Mouse (Mus musculus): ENCODE results near the gene Olfr135. TPM values are rescaled to one million over a fixed set of nuclear protein-coding genes. Genes with fewer than 3 reads are reported as not detected.

Olfr135 gene
- not detected in 2 replicates for polyA plus RNA-seq (2011; ENCODE audit: insufficient read depth, insufficient read length, low replicate concordance, missing spikeins)

GRCm38 (mm10) chr17:38204035-38204434, at the start of gene Olfr135:
TSS of gene Olfr135 (plus strand) at chr17:38204335.
- WGBS, result 85% methylated on average over 1 of the region's 1 CpGs
- TF ChIP-seq CTCF (IDR thresholded peaks at IDR 0.05; ENCODE audit: control insufficient read depth, insufficient read depth, low read length) (no peak), POLR2A (IDR thresholded peaks at IDR 0.05; ENCODE audit: borderline replicate concordance, control insufficient read depth, low read depth, low read length) (no peak)
- Histone ChIP-seq H3K4me1 (ENCODE audit: control insufficient read depth, insufficient read depth, low read length) (no peaks in the 10 kb centered on the region), H3K27ac (ENCODE audit: control insufficient read depth, insufficient read depth, low read depth, low read length, poor library complexity) (no peak within 1 kb of the TSS), H3K4me3 (replicated peaks; ENCODE audit: control insufficient read depth, low read depth, low read length) (no peak within 1 kb of the TSS)

GRCm38 (mm10) chr17:38171088-38171487, 33.0 kb upstream of the Olfr135 start, which contains the start of gene Olfr134:
TSS of gene Olfr134 (plus strand) at chr17:38171388.
- WGBS, result 71% methylated on average over 3 of the region's 3 CpGs
- Histone ChIP-seq H3K4me3 (replicated peaks; ENCODE audit: control insufficient read depth, low read depth, low read length) (no peak within 1 kb of the TSS), H3K27ac (ENCODE audit: control insufficient read depth, insufficient read depth, low read depth, low read length, poor library complexity) (no peak within 1 kb of the TSS), H3K4me1 (ENCODE audit: control insufficient read depth, insufficient read depth, low read length) (no peaks in the 10 kb centered on the region)
- TF ChIP-seq CTCF (IDR thresholded peaks at IDR 0.05; ENCODE audit: control insufficient read depth, insufficient read depth, low read length), result no peak

Other genes starting within 250 kb of the Olfr135 start
- gene Olfr129, start 144.3 kb upstream of the Olfr135 start, polyA plus RNA-seq (2011; ENCODE audit: insufficient read depth, insufficient read length, low replicate concordance, missing spikeins), result not detected in 2 replicates
- gene Olfr130, start 140.4 kb upstream of the Olfr135 start, polyA plus RNA-seq (2011; ENCODE audit: insufficient read depth, insufficient read length, low replicate concordance, missing spikeins), result not detected in 2 replicates
- gene Olfr131, start 115.6 kb upstream of the Olfr135 start, polyA plus RNA-seq (2011; ENCODE audit: insufficient read depth, insufficient read length, low replicate concordance, missing spikeins), result not detected in 2 replicates
- not detected in 2 replicates for gene Olfr132, start 69.8 kb upstream of the Olfr135 start, polyA plus RNA-seq (2011; ENCODE audit: insufficient read depth, insufficient read length, low replicate concordance, missing spikeins)
- gene Olfr133, start 59.1 kb upstream of the Olfr135 start, polyA plus RNA-seq (2011; ENCODE audit: insufficient read depth, insufficient read length, low replicate concordance, missing spikeins), result not detected in 2 replicates
- gene Olfr134, start 32.9 kb upstream of the Olfr135 start, polyA plus RNA-seq (2011; ENCODE audit: insufficient read depth, insufficient read length, low replicate concordance, missing spikeins), result not detected in 2 replicates
- gene Olfr138, start 56.7 kb downstream of the Olfr135 start, polyA plus RNA-seq (2011; ENCODE audit: insufficient read depth, insufficient read length, low replicate concordance, missing spikeins), result not detected in 2 replicates
- gene Olfr137, start 103.2 kb downstream of the Olfr135 start, polyA plus RNA-seq (2011; ENCODE audit: insufficient read depth, insufficient read length, low replicate concordance, missing spikeins), result not detected in 2 replicates
- gene Olfr136, start 125.5 kb downstream of the Olfr135 start, polyA plus RNA-seq (2011; ENCODE audit: insufficient read depth, insufficient read length, low replicate concordance, missing spikeins), result not detected in 2 replicates
- gene Esp36, start 215.8 kb downstream of the Olfr135 start, polyA plus RNA-seq (2011; ENCODE audit: insufficient read depth, insufficient read length, low replicate concordance, missing spikeins), result not detected in 2 replicates

Measured in bone marrow, adult 2 months (tissue).